Mouse (Mus musculus) spleen, adult 2 months (tissue): ENCODE results near the gene Slc22a23. TPM values are rescaled to one million over a fixed set of nuclear protein-coding genes. Genes with fewer than 3 reads are reported as not detected.
A peak's percentile ranks its signal among the peaks of the same experiment; 100 is the strongest.

Source experiments
- DNase-seq, 2 experiments: peaks; one replicate each; pipeline versions ENCODE4 v3.0.0 to v3.0.0-alpha.2; 2012 to 2021; ENCODE audit warnings: low spot score in 2 of 2, low read depth in 1 of 2
- H3K27ac ChIP-seq: fragments of 200-500 bp; 2 replicates; pipeline ENCODE4 v1.5.1; 2012; ENCODE audit warnings: low read length, inconsistent platforms; ENCODE audit not compliant: insufficient read depth
- H3K27me3 ChIP-seq: fragments of 200-500 bp; 2 replicates; pipeline ENCODE4 v1.6.1; 2012; ENCODE audit warnings: mild to moderate bottlenecking, moderate library complexity, low read length, inconsistent platforms; ENCODE audit not compliant: control insufficient read depth, insufficient read depth
- H3K36me3 ChIP-seq: fragments of 200-500 bp; 2 replicates; pipeline ENCODE4 v1.6.1; 2012; ENCODE audit warnings: mild to moderate bottlenecking, low read length, inconsistent platforms; ENCODE audit not compliant: control insufficient read depth, insufficient read depth
- H3K4me1 ChIP-seq: fragments of 200-500 bp; 2 replicates; pipeline ENCODE4 v1.6.1; 2011; ENCODE audit warnings: inconsistent platforms; ENCODE audit not compliant: control insufficient read depth, insufficient read depth, insufficient read length
- H3K4me3 ChIP-seq: fragments of 200-500 bp; 2 replicates; pipeline ENCODE4 v1.5.1; 2011; ENCODE audit warnings: mild to moderate bottlenecking, inconsistent platforms; ENCODE audit not compliant: insufficient read depth, insufficient read length; ENCODE audit errors: extremely low read depth
- CTCF ChIP-seq: fragments of 200-500 bp; IDR thresholded peaks from 2 replicates; pipeline ENCODE4 v1.5.1; 2011; ENCODE audit warnings: mild to moderate bottlenecking, inconsistent platforms; ENCODE audit not compliant: insufficient read depth, insufficient read length, insufficient replicate concordance; ENCODE audit errors: extremely low read depth
- POLR2A ChIP-seq: fragments of 200-500 bp; IDR thresholded peaks from 2 replicates; pipeline ENCODE4 v1.6.1; 2011; ENCODE audit warnings: low read depth, low read length, inconsistent platforms
- WGBS: fragments of 180-500 bp; shearing (Covaris S2); methylation state at CpG from one replicate; pipeline ENCODE4 v1.1.7; 2018; 5-methylcytosine and 5-hydroxymethylcytosine counted together
- polyA plus RNA-seq: library from polyadenylated mRNA; depleted of rRNA; stranded (reverse); fragments of >200 nt; gene quantifications from 2 replicates; pipeline ENCODE4 v1.2.3, GENCODE M21; 2012

The Slc22a23 gene
- polyA plus RNA-seq, 1 experiment = 10.0 TPM

DNA sequence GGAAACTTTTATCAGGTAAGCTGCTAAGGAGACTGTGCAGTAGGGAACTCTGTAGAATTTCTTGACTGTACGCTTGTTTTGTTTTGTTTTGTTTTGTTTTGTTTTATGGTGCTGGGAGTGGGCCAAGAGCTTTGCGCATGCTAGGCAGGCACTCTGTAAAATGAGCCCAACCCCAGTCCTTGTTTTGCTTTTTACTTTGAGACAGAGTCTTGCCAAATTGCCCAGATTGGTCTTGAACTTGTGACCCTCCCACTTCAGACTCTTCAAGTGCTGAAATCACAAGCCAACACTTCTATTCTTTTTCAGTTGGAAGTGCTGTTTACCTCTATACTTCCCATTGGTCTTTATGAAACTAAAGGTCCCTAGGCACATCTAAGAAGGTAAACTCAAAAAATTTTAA is 80.5 kb downstream of the Slc22a23 start:
- Histone ChIP-seq H3K27ac (no peak overlapping the region), H3K4me1 (no peaks in the 10 kb centered on the region), H3K36me3 (no peaks in the 10 kb centered on the region), H3K4me3 (no peak overlapping the region), H3K27me3 (no peaks in the 10 kb centered on the region)
- no peak for DNase-seq
- WGBS = 87% methylated on average over 2 of the region's 2 CpGs
- no peak for TF ChIP-seq POLR2A
- no peak for TF ChIP-seq CTCF

GRCm38 (mm10) chr13:34258765-34259164 is 86.2 kb downstream of the Slc22a23 start:
- Histone ChIP-seq H3K4me3 (no peak overlapping the region), H3K27ac (no peak overlapping the region), H3K27me3 (no peaks in the 10 kb centered on the region), H3K4me1 (peaks cover 11% of the 10 kb centered on the region; the same call in 1 of the 2 replicates), H3K36me3 (no peaks in the 10 kb centered on the region)
- DNase-seq = no peak
- 88% methylated on average over 3 of the region's 3 CpGs for WGBS
- TF ChIP-seq CTCF (no peak), POLR2A (no peak)

DNA sequence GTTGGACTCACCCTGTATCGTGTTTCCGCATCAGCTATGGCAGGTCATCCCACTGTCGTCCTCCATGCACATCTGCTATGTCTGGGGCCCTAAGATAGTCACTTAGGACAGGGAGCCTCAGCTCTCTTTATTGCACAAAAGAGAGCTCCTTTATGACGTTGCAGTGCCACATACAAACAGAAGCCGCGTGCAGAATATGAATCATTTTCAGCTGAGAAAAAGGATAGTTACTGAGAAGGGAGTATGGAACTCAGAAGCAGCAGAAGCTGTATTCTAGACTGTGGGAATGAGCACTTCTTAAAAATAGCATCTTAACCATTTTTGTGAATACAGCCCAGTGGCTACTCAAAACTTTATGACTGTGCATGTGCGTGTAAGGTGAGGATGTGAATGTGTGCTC is 87.8 kb downstream of the Slc22a23 start:
- no peak for DNase-seq
- H3K36me3 ChIP-seq = no peaks in the 10 kb centered on the region
- 93% methylated on average over 7 of the region's 7 CpGs for WGBS
- no peak overlapping the region for H3K27ac ChIP-seq
- H3K4me1 ChIP-seq = peaks cover 11% of the 10 kb centered on the region; the same call in 1 of the 2 replicates
- TF ChIP-seq POLR2A (no peak), CTCF (no peak)
- no peaks in the 10 kb centered on the region for H3K27me3 ChIP-seq
- H3K4me3 ChIP-seq = no peak overlapping the region

- no peak overlapping the region for H3K4me3 ChIP-seq
- H3K4me1 ChIP-seq = peaks cover 11% of the 10 kb centered on the region; the same call in 1 of the 2 replicates
- 88% methylated on average over 2 of the region's 2 CpGs for WGBS
Observed at GRCm38 (mm10) chr13:34256676-34257075, 88.3 kb downstream of the Slc22a23 start.

GRCm38 (mm10) chr13:34255297-34255696 is 89.7 kb downstream of the Slc22a23 start:
- H3K27me3 ChIP-seq = no peaks in the 10 kb centered on the region
- no peaks in the 10 kb centered on the region for H3K36me3 ChIP-seq
- H3K4me3 ChIP-seq = no peak overlapping the region
- no peak for TF ChIP-seq POLR2A
- no peak for TF ChIP-seq CTCF
- DNase-seq = peak in 1 of 2 experiments; percentile 15
- 24% methylated on average over 3 of the region's 3 CpGs for WGBS
- peaks cover 11% of the 10 kb centered on the region; the same call in 1 of the 2 replicates for H3K4me1 ChIP-seq
- peak overlapping the region; percentile 62; the same call in 1 of the 2 replicates for H3K27ac ChIP-seq

More at GRCm38 (mm10) chr13:34256676-34257075, 88.3 kb downstream of the Slc22a23 start:
- Histone ChIP-seq H3K27ac (no peak overlapping the region), H3K27me3 (no peaks in the 10 kb centered on the region), H3K36me3 (no peaks in the 10 kb centered on the region)
- no peak for DNase-seq
- TF ChIP-seq POLR2A (no peak), CTCF (no peak)

DNA sequence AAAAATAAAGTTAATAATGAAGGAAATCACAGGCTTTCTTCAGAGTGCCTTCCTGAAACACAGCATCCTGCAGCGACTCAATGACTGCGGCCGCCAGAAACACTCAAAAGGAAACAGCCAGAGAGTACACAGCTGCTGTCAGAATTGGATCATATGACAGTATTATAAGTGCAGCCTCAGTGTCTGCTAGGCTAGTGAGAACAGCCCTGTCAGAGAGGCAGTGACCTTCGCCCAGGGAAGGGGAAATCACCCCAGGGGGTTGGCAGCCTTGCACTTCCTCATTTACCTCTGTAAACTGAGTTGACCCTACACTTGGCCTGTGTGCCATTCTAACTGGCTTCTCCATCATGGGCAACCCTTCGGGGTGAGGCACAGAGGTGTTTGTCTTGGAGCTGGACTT is 90.3 kb downstream of the Slc22a23 start:
- DNase-seq = peak; percentile 41 to 69
- H3K36me3 ChIP-seq = no peaks in the 10 kb centered on the region
- no peak for TF ChIP-seq POLR2A
- TF ChIP-seq CTCF = no peak
- peak overlapping the region; percentile 62 for H3K27ac ChIP-seq
- H3K4me3 ChIP-seq = no peak overlapping the region
- H3K4me1 ChIP-seq = peaks cover 11% of the 10 kb centered on the region; the same call in 1 of the 2 replicates
- 24% methylated on average over 5 of the region's 5 CpGs for WGBS
- no peaks in the 10 kb centered on the region for H3K27me3 ChIP-seq

- DNase-seq = no peak
- Histone ChIP-seq H3K27me3 (no peaks in the 10 kb centered on the region), H3K27ac (no peak overlapping the region), H3K4me3 (no peak overlapping the region), H3K36me3 (no peaks in the 10 kb centered on the region), H3K4me1 (peaks cover 11% of the 10 kb centered on the region; the same call in 1 of the 2 replicates)
- 80% methylated on average over 3 of the region's 3 CpGs for WGBS
- no peak for TF ChIP-seq CTCF
- no peak for TF ChIP-seq POLR2A
Observed at GRCm38 (mm10) chr13:34253736-34254135, 91.2 kb downstream of the Slc22a23 start.
